Mouse (Mus musculus): ENCODE measurements at regions not wholly inside any gene's neighbourhood (a gene's known extent, or its start where the extent isn't known, plus 50 kb on each side); places are given as distances from the start of the nearest gene placed in this dataset.

DNA sequence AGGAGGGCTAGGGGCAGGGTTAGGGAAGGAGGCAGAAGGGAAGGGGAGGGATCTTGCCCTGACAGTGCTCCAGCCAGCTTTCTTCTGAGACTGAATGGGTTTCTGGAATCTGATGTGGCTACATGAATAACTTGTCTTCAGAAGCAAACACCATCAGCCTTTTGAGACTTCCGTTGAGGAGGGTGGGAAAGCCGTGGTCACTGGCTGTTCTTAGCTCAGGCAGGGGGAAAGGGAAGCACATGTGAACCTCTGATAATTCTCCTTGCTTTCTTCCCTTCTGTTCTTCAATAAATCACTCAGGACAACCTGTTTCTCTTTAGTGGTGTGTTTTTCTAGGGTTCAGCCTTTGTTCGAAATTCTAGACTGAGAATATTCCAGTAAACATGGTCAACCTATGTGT is 148.9 kb downstream of the Bcl11a start:
- TF ChIP-seq CTCF (IDR thresholded peaks at IDR 0.05; ENCODE audit: low read depth, low read length) (no peak), POLR2A (IDR thresholded peaks at IDR 0.05; ENCODE audit: extremely low read depth, insufficient read depth, low read length) (no peak)
